Mouse (Mus musculus): Measurements from ENCODE around the gene Ttc39b. TPM values are rescaled to one million over a fixed set of nuclear protein-coding genes. Genes with fewer than 3 reads are reported as not detected.

Gene Ttc39b
- total and polyA plus RNA-seq, 3 experiments = 11.3 to 109 (median 21.1) TPM

DNA sequence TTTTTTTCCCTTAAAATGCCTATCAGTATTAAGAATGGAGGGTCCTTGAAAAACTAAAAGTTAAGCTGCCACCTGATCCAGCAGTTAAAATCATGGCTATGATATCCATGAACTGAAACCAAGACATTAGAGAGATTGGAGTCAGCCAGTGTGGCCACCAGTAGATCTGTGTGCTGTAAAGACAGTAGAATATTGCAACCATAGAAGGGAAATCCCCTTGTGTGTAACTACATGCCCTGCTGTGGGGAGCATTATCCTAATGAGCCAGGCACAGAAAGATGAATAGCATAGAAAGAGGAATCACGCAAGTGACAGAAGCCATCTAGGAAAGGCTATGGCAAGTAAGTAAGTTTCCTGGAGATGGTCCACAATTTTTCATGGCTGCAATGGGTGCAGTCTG is 24.9 kb upstream of the Ttc39b start:
- no peaks in the 10 kb centered on the region for H3K36me3 ChIP-seq (ENCODE audit: control insufficient read depth in 1 of 2, insufficient read depth in 2 of 2, low read length in 2 of 2)
- H3K9ac ChIP-seq (ENCODE audit: control insufficient read depth, low read depth, low read length, poor library complexity, severe bottlenecking) = no peak overlapping the region
- H3K4me1 ChIP-seq (ENCODE audit: control insufficient read depth in 1 of 2, insufficient read depth in 2 of 2, low read length in 2 of 2) = peaks cover 0 to 2% of the 10 kb centered on the region in 2 experiments; a peak in 1 of 4 replicates
- no peak for TF ChIP-seq MXI1 (IDR thresholded peaks at IDR 0.05; ENCODE audit: low read depth, low read length)
- no peak for TF ChIP-seq CHD1 (IDR thresholded peaks at IDR 0.05; ENCODE audit: low read depth, low read length)
- TF ChIP-seq GATA1 (IDR thresholded peaks at IDR 0.05; ENCODE audit: low read depth, low read length) = no peak
- no peak for TF ChIP-seq RCOR1 (IDR thresholded peaks at IDR 0.05; ENCODE audit: low read depth, low read length)
- no peak for TF ChIP-seq MAZ (IDR thresholded peaks at IDR 0.05; ENCODE audit: low read depth, low read length)
- no peak for TF ChIP-seq EP300 (IDR thresholded peaks at IDR 0.05; ENCODE audit: low read depth in 1 of 2, low read length in 2 of 2)
- TF ChIP-seq NELFE (IDR thresholded peaks at IDR 0.05; ENCODE audit: low read depth, low read length) = no peak
- no peak overlapping the region for H3K4me3 ChIP-seq (ENCODE audit: control insufficient read depth in 1 of 2, insufficient read depth in 1 of 2, low read depth in 2 of 2, low read length in 2 of 2)
- H3K27me3 ChIP-seq (ENCODE audit: control insufficient read depth in 1 of 2, insufficient read depth in 2 of 2, low read length in 2 of 2) = no peaks in the 10 kb centered on the region
- H3K9me3 ChIP-seq (replicated peaks; ENCODE audit: insufficient read depth, low read length) = no peaks in the 10 kb centered on the region
- no peak overlapping the region for H3K27ac ChIP-seq (ENCODE audit: control insufficient read depth, low read depth, low read length)
- no peaks in the 10 kb centered on the region for H3K79me2 ChIP-seq (ENCODE audit: control insufficient read depth, insufficient read depth, low read length, poor library complexity)
- no peak for DNase-seq (ENCODE audit: low read depth, low spot score)

DNA sequence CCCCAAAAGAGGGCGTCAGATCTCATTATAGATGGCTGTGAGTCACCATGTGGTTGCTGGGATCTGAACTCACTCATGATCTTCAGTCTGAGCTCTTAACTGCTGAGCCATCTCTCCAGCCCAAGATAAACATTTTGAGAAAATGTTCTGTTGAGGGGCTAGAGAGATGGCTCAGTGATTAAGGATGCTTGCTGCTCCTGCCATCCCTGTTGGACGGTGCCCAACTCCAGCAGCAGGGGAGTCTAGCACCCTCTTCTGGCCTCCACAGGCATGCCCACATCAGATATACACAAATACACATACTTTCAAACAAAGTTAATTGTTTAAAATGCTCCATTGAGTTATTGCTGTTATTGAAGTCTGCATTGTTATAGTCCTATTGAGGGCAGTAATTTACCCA is 19.8 kb upstream of the Ttc39b start:
- H3K9ac ChIP-seq (ENCODE audit: control insufficient read depth, low read depth, low read length, poor library complexity, severe bottlenecking) = no peak overlapping the region
- H3K4me1 ChIP-seq (ENCODE audit: control insufficient read depth in 1 of 2, insufficient read depth in 2 of 2, low read length in 2 of 2) = no peaks in the 10 kb centered on the region
- no peaks in the 10 kb centered on the region for H3K79me2 ChIP-seq (ENCODE audit: control insufficient read depth, insufficient read depth, low read length, poor library complexity)
- TF ChIP-seq NRF1 (IDR thresholded peaks at IDR 0.05; ENCODE audit: insufficient read depth, low read depth, low read length, poor library complexity, severe bottlenecking) (no peak), CHD1 (IDR thresholded peaks at IDR 0.05; ENCODE audit: low read depth, low read length) (no peak), RAD21 (IDR thresholded peaks at IDR 0.05; ENCODE audit: low read depth, low read length) (peak; percentile 54), ZKSCAN1 (IDR thresholded peaks at IDR 0.05; ENCODE audit: low read depth, low read length) (no peak), CHD2 (IDR thresholded peaks at IDR 0.05; ENCODE audit: low read length) (no peak), ZC3H11A (IDR thresholded peaks at IDR 0.05; ENCODE audit: low read depth, low read length) (peak; percentile 13; the same call in 1 of the 2 replicates), CTCF (IDR thresholded peaks at IDR 0.05 in 2 of 3, conservative IDR thresholded peaks at IDR 0.05 in 1 of 3; ENCODE audit: control insufficient read depth in 1 of 3, insufficient read depth in 1 of 3, low read depth in 2 of 3, low read length in 3 of 3, poor library complexity in 1 of 3, severe bottlenecking in 1 of 3) (peak; percentile 46 to 66 (median 63); a peak in 5 of 6 replicates), SMC3 (IDR thresholded peaks at IDR 0.05; ENCODE audit: low read depth, low read length) (peak; percentile 59)
- H3K27ac ChIP-seq (ENCODE audit: control insufficient read depth, low read depth, low read length) = no peak overlapping the region
- H3K27me3 ChIP-seq (ENCODE audit: control insufficient read depth in 1 of 2, insufficient read depth in 2 of 2, low read length in 2 of 2) = peaks cover 0 to 5% of the 10 kb centered on the region in 2 experiments; a peak in 1 of 4 replicates
- no peaks in the 10 kb centered on the region for H3K36me3 ChIP-seq (ENCODE audit: control insufficient read depth in 1 of 2, insufficient read depth in 2 of 2, low read length in 2 of 2)
- H3K9me3 ChIP-seq (replicated peaks; ENCODE audit: insufficient read depth, low read length) = no peaks in the 10 kb centered on the region
- H3K4me3 ChIP-seq (ENCODE audit: control insufficient read depth in 1 of 2, insufficient read depth in 1 of 2, low read depth in 2 of 2, low read length in 2 of 2) = no peak overlapping the region
- DNase-seq (ENCODE audit: low read depth, low spot score) = peak; percentile 41

DNA sequence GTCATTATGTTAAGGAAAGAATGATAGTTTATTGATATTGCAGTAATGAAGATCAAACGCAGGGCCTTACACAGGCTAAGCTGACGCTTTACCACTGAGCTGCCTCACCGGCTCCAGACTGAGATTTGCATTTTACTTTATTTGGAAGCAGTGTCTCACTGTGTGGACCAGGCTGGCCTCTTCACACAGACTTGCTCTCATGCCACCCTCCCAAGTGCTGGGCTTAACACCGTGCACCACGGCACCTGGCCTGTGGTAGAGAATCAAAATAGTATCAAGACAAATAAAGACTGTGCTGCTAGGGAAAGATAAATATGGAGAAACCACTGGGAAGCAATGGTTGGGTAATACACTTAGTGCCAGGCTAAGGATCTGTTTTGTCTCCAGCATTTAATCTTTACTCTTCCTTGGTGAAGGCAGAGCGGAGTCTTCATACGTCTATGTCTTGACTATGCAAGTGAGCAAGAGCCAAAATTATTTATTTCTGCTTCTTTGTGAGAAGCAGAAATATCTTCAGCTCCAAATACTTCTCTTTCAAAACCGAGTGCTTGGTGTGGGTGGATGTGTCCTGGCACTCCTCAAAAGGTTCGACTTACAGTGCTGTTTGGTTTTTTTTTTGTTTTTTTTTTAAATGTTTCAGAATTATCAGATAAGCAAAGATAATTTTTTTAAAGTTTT is 19.2 kb upstream of the Ttc39b start:
- H3K4me1 ChIP-seq (ENCODE audit: control insufficient read depth in 1 of 2, insufficient read depth in 2 of 2, low read length in 2 of 2) = no peaks in the 10 kb centered on the region
- H3K36me3 ChIP-seq (ENCODE audit: control insufficient read depth in 1 of 2, insufficient read depth in 2 of 2, low read length in 2 of 2) = no peaks in the 10 kb centered on the region
- H3K9ac ChIP-seq (ENCODE audit: control insufficient read depth, low read depth, low read length, poor library complexity, severe bottlenecking) = no peak overlapping the region
- H3K9me3 ChIP-seq (replicated peaks; ENCODE audit: insufficient read depth, low read length) = no peaks in the 10 kb centered on the region
- no peak overlapping the region for H3K27ac ChIP-seq (ENCODE audit: control insufficient read depth, low read depth, low read length)
- H3K4me3 ChIP-seq (ENCODE audit: control insufficient read depth in 1 of 2, insufficient read depth in 1 of 2, low read depth in 2 of 2, low read length in 2 of 2) = no peak overlapping the region
- H3K79me2 ChIP-seq (ENCODE audit: control insufficient read depth, insufficient read depth, low read length, poor library complexity) = no peaks in the 10 kb centered on the region
- no peak for DNase-seq (ENCODE audit: low read depth, low spot score)
- peaks cover 0 to 5% of the 10 kb centered on the region in 2 experiments; a peak in 1 of 4 replicates for H3K27me3 ChIP-seq (ENCODE audit: control insufficient read depth in 1 of 2, insufficient read depth in 2 of 2, low read length in 2 of 2)
- TF ChIP-seq SIN3A (IDR thresholded peaks at IDR 0.05; ENCODE audit: low read length) = no peak
- no peak for TF ChIP-seq EP300 (IDR thresholded peaks at IDR 0.05; ENCODE audit: low read depth in 1 of 2, low read length in 2 of 2)
- no peak for TF ChIP-seq ZKSCAN1 (IDR thresholded peaks at IDR 0.05; ENCODE audit: low read depth, low read length)
- no peak for TF ChIP-seq TCF12 (IDR thresholded peaks at IDR 0.05; ENCODE audit: low read depth, low read length)
- no peak for TF ChIP-seq MYC (IDR thresholded peaks at IDR 0.05; ENCODE audit: low read depth, low read length)
- no peak for TF ChIP-seq NELFE (IDR thresholded peaks at IDR 0.05; ENCODE audit: low read depth, low read length)
- TF ChIP-seq MEF2A (IDR thresholded peaks at IDR 0.05; ENCODE audit: extremely low read depth, insufficient replicate concordance, low read depth, low read length, poor library complexity, severe bottlenecking) = no peak
- no peak for TF ChIP-seq HCFC1 (IDR thresholded peaks at IDR 0.05; ENCODE audit: low read depth, low read length)
- no peak for TF ChIP-seq KAT2A (conservative IDR thresholded peaks at IDR 0.05; ENCODE audit: low read depth, low read length)
- no peak for TF ChIP-seq USF1 (IDR thresholded peaks at IDR 0.05; ENCODE audit: low read depth, low read length)
- no peak for TF ChIP-seq ELF1 (IDR thresholded peaks at IDR 0.05; ENCODE audit: low read depth, low read length)
- TF ChIP-seq SMC3 (IDR thresholded peaks at IDR 0.05; ENCODE audit: low read depth, low read length) = no peak
- TF ChIP-seq POLR2A (IDR thresholded peaks at IDR 0.05; ENCODE audit: control insufficient read depth in 1 of 2, insufficient read depth in 1 of 2, low read depth in 1 of 2, low read length in 2 of 2, poor library complexity in 1 of 2) = no peak
- no peak for TF ChIP-seq MAX (IDR thresholded peaks at IDR 0.05; ENCODE audit: low read length)
- no peak for TF ChIP-seq CTCF (IDR thresholded peaks at IDR 0.05 in 2 of 3, conservative IDR thresholded peaks at IDR 0.05 in 1 of 3; ENCODE audit: control insufficient read depth in 1 of 3, insufficient read depth in 1 of 3, low read depth in 2 of 3, low read length in 3 of 3, poor library complexity in 1 of 3, severe bottlenecking in 1 of 3)
